Mouse (Mus musculus): Measurements from ENCODE around the gene Ddit4. TPM values are rescaled to one million over a fixed set of nuclear protein-coding genes. Genes with fewer than 3 reads are reported as not detected.
A peak's percentile ranks its signal among the peaks of the same experiment; 100 is the strongest.

The Ddit4 gene
- total and polyA plus RNA-seq, 3 experiments = 53.1 to 151 (median 56.1) TPM

DNA sequence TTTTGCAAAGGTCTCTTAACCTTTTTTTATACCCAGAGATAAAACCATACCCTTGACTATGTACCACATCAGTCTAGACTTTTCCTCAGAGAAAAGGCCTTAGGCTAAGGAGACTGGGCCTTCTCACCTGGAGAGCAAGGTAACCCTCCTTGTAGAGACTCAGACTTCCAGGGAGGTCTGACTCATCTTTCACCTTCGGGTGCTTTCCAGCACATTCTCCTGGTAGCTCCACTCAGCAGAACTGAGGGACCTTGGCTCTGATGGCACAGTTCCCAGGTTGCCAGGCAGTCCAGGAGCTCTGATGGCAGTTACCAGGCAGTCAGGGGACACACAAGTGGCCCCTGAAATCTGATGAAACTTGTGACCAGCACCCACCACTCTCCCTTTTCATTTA is 2.4 kb downstream of the Ddit4 start:
- DNase-seq = peak; percentile 92

DNA sequence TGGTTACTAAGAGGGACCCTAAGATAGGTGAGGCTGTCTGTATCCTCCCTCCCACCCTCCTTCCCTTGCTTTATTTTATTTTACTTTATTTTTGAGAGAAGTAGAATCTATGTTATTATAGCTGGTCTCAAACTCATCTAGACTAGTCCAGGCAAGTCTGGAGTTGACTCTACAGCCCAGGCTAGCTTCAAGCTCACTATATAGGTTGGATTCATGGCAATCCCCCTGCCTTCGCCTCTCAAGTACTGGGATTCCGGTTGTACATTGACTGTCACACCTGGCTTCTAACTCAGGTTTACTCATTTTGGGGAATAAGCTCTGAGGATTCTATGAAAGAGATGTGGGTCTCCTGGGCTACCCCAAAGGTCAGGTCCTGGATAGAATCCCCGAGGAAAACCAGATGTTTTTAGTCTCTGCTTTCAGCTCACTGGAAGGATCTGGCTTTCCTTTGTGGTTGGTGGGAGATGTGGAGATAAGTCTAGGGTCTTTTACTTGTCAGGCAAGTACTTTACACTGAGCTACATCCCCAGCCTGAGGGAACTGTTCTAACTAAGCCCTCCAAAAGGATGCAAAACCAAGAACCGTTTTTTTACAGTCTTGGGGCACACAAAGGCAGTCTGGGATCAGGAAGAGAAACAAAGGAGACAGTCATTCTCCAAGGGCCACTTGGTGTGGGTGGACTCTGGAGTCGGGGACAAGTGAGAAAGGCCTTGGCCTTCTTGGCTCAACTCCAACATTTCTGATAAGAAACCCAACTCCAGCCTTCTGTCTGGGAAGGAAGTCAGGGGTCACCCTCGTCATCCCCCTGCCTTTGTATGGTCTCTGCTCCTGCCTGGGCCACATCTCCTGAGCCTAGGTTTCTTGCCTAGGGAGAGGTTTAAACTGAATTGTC is 3.0 kb downstream of the Ddit4 start:
- peak; percentile 82 for DNase-seq

DNA sequence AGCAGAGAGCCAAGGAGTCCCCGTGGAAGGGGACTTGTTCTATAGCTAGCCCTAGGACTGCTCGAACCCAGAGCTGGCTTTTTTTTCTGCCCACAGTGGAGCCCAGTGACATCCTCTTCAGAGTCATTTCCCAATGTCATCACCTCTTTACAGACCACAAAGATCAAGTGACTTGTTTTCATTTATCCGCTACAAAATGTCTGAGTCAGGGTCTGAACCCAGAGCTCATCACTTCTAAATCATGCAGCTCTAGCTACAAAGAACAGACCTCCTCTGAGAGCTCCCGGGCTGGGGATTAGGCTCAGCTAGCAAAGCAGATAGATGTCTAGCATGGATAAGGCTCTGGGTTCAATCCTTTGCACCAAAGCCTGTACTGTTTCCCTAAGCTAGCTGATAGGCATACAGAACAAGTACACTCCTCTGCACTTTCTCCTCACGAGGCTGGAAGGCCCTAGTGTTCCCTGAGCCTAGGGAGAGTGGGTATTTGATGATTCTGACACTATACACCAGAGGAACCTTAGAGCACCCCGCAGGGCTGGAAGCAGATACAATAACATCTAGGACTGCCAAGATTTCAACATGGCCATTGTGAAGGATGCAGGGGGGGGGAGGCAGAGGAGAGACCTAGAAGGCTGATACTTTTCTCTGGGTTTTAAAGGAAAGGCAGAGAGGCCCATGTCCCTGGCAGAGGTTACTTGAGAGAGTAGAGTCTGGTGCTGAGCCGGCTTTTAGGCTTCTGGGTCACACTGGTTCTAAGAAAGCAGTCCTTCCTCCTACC is 4.1 kb downstream of the Ddit4 start:
- peak; percentile 40 for DNase-seq

DNA sequence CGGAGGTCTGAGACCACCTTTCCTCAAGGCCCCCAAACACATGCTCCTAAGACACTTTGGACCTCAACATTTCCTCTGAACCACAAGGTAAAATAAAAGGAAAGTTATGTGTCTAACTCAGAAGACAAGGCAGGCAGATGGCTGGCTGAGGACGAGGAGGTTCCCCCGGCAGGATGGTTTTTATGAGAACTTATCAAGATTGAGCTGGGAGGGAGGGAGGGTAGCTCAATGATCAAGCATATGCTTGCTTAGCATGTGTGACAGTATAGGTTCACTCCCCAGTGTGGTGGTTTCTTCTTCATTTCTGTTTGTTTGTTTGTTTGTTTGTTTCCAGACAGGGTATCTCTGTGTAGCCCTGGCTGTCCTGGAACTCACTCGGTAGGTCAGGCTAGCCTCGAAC is 5.3 kb downstream of the Ddit4 start:
- DNase-seq = no peak

DNA sequence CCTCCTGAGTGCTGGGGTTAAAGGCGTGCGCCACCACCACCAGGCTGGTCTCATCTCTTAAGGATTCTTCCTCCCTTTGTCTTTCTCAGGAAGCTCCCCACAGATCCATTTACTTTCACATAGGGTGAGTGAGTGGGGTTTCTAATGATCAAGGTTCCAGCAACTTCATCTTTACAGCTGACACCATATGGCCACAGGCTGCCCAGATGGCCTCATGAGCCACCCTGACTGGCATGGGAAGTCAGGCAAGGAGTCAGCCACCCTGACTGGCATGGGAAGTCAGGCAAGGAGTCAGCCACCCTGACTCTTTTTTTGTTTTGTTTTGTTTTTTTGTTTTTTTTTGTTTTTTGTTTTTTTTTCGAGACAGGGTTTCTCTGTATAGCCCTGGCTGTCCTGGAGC is 6.2 kb downstream of the Ddit4 start:
- no peak for DNase-seq

DNA sequence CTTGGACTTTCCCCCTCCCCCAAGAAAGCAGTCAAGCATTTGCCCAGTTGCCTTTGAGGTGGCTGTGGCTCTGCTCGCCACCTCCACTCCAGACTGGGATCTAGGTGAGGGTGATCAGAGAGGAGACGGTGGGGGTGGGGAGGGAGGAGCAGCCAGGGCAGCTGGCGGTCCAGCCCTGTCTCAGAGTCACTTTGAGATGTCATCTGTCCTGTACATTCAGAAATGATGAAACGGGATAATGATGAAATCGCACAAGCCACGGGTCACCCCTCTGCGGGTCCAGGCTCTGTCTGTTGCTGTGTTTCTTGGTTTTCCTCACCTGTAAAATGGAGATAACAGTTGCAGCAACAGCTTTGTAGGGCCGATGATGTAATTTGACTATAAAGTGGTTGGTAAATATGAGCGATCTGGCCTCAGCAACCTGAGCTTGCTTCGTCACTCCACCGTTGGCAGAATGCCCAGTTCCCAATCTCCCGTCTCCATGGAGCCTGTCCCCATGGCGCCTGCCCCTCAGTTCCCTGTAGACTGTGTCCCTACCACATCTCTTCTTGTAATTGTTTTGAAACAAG is 8.1 kb downstream of the Ddit4 start:
- peak; percentile 91 for DNase-seq

DNA sequence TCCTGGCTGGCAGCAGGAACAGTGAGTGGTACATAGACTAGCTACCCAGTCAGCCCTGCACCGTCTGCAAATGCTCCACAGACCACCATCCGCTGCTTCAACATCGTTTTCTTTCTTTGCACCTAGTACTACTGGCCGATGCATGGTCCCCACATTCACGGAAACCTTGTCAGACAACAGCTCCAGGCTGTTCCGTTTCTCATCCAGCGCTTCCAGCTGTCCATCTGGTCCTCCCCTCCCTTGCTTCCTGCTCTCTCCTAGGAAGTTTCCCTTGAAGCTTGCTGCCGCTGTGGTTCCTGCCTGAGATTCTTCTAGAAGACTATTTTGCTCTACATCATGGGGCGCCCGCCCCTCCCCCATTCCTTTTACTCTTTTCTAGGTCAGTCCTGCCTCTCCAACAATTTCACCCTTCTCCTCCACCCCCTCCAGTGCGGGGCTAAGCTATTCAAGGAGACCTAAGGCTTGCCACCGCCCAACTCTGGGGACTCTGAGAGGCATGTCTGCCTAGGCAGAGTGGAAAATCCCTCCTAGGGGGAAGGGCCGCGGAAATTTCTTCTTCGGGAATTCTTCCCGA is 8.7 kb downstream of the Ddit4 start:
- peak; percentile 70 for DNase-seq

DNA sequence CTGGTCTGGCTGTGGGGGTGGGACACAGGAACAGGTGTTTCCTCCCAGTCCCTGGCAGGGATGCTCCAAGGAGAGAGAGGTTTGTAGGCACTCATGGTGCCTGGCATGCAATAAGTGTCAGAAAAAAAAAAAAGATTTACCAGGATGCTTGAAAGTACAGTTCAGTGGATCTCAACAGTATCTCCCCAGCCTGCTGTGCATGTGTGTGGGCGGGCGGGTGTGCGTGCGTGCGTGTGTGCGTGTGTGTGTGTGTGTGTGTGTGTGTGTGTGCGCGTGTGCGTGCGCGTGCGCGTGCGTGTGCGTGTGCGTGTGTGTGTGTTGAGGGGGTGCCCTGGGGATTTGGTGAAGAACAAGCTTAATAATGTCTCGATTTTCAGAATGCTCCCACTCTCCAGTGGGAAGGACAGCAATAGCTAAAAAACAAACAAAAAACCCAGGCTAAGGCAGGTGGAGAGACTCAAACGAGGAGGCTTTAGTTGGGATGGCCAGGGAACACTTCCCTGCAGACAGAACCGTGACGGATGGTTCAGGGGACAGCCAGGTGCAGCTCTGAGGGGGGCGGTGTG is 9.3 kb downstream of the Ddit4 start:
- no peak for DNase-seq

DNA sequence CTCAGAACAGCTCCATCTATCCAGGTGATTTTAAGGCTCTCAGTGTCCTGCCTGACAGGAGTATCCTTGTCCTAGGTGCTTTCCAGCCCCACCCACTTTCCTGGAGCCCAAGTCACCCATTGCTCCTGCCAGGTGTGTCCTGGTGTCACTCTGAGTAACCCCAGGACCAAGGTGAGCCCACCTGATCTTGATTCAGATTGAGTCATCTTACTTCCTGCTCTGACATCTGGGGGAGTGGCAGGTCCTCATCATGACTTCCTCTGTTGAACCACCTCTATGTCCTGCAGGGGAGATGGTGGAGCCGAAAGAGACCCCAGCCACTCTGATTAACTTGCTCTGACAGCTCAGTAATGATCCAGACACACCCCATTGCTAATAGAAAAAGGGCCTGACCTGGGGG is 12.6 kb downstream of the Ddit4 start:
- DNase-seq = no peak

DNA sequence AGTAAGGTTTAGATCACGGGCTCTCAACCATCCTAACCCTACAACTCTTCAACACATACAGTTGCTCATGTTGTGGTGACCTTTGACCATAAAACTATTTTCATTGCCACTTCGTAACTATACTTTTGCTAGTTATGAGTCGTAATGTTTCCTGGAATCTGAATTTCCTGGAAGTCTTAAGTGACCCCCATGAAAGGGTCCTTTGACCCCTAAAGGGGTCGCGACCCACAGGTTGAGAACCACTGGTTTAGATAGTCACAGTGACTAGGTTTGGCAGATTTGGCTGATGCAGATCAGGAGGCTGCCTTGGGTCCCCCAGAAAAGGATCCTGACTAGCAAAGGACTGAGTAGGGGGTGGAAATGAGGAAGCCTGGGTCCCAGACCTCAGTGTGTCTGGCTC is 13.0 kb downstream of the Ddit4 start:
- DNase-seq = no peak

DNA sequence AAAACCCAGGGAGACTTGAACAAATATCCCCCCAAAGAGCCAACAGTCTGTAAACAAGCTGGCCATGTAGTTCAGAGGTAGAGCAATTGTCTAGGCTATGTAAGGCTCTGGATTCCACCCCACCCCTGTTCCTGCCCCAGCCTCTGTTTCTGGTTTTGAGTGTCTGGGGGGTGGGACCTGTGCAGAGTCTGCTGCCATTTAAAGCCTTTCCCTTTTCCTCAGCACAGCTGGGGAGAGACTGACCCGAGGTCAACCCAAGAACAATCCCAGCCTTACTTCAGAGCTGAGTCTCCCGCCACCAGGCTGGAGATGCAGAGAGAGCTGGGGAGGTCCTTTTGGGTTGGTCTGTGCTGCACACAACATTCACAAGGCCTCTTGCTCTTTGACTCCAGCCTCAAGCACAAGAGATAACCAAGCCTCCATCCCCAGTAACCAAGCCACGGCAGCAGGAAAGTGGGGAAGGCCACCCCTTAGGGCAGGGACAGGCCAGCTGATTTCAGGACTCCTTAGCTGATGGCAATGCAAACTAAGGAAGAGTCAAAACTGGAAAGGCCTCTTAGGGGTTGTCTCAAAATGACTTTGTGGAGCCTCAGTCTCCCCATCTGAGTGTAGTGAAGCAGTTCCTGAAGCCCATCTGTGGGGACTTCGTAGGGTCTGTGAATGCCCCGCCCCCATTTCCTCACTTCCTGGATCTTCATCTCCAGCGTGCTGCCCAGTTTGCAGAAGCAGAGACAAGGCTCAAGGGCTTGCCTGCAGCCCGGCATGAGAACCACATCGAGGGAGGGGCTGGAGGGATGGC is 15.4 kb downstream of the Ddit4 start:
- DNase-seq = no peak

DNA sequence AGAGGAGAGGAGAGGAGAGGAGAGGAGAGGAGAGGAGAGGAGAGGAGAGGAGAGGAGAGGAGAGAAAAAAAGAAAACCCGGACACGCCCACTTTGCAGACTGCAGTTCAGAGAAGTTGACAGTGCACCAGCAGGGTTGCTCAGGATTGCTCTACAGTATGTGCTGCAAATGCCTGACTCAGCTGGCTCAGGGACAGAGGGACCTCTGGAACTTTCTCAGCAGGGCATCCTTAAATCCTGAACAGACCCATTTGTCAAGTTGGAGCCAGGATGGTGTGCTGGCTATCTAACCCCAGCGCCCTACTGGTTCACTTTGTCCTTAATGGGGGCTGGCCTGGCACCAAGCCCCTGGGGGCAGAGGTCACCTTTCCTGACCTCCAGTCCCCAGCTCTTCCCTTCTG is 17.6 kb downstream of the Ddit4 start:
- peak; percentile 75 for DNase-seq

DNA sequence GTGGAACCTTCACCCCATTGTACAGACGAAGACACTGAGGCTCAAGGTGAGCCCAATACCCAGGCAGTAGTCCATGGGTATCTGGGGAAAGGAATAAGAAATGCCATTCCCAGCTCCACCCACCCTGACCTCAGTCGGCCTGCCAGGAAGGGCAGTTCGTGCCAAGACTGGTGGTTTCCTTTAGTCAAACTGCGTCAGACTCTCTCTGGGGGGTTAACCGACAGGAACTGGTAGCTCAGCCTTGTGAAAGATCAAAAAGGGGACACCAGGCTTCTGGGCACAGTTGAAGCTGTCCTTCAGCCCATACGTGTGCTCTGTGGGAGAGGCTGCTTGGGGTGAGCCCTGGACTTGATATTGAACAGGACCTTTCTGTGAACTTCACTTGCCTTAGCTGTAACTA is 19.1 kb downstream of the Ddit4 start:
- peak; percentile 72 for DNase-seq

DNA sequence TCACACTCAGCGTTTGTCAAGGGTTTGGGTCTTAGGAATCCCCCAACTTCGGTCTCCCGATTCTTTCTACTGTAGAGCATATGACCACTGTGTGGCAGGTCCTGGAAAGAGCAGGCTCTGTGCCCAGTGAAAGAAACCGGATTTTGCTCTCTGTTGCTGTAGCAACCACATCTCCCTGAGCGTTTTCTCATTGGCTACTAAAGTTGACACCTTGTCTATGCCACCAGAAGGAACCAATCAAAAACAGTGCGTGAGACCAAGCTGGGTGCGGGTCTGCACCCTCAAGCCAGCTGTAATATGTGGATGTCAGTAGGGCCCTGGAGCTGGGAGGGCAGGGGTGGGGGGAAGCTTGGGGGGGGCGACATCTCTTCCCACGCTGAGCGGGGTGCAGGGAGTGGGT is 20.6 kb downstream of the Ddit4 start:
- DNase-seq = no peak

DNA sequence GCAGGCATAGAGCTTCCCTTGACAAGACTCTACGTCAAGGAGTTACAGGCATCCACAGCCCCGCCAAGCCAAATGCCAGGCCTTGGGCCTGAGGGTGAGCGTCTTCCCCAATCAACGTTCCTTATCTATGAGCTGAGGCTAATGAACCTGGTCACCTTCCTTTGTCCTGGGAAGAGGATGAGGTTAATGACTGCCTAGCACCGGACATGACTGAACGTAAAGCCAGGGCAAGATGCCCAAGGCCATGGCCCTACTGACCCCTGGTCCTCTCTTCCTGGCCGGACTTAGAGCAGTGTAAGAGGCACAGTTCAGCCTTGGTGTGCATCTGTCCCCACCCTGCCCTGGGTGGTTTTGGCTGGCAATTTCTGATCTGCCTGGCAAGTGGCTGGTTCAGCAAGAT is 22.4 kb downstream of the Ddit4 start:
- peak; percentile 64 for DNase-seq

DNA sequence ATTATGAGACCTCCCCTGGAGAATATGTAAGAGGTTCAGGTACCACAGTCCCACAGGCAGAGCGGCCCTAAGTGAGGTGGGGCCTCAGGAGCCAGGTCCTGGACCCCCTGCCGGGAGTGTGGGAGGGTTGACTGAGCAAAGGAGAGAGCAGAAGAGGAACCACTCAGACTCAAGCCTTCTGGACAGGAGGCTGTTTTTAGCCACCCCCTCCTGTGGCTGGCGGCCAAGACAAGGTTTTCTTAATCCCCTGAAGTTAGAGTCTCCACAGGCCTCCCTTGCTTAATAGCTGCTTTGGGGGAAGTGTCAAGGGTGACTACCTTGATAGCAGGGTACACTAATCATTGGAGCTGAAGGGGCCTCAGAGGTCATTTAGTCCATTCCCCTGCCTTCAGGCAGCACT is 27.3 kb downstream of the Ddit4 start:
- DNase-seq = no peak

DNA sequence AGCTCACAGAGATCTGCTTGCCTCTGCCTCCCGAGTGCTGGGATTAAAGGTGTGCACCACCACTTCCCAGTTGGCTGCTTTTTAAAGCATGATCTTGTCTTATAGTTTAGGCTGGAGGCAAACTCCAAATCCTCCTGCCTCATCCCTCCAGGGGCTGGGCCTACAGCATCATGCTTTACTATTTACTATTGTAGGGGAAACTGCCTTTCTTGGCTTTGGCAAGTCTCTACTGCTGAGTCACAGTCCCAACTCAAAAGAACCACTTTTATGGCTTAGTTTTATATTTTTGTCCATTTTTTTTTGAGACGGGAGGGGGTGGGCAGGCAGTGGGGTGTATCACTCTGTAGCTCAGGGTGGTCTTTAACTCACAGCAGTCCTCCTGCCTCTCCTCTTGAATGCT is 28.1 kb downstream of the Ddit4 start:
- no peak for DNase-seq

DNA sequence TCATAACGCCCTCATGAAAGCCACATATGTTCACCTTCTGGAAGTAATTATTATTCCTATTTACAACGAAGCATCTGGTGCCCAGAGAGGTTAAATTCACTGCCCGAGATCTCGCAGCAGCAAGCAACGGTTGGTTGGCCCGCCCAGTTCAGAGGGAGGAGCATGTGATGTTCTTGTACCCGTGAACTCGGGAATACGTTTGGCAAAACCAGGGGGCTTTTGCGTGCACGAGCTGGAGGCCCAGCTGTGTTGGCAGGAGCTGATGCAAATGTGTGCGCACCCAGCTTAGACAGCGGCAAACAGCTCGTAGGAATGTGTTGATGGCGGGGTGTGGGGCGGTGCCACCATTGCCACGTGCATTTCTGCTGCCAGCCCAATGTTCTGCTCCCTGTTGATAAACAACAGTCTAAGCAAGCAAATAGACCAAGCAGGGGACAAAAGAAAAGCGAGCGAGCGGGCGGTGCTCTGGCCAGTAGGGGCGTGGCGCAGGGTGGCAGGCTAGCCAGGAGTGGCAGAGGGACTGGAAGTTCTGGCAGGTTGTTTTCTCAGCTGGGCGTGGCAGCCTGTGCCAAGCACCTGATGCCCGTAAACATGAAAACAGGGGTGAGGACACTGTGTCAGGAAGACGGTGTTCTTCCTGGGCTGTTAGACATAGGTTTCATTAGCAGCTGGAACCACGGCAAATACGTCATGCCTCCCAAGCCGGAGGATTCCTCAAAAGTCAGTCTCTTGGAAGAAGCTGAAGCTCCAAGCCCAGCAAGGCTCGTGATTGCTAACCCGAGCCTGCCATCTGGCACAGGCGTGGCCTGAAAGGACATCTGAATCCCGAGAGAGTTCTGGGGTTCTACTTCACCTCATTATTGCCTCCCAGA is 30.6 kb downstream of the Ddit4 start:
- peak; percentile 86 for DNase-seq

DNA sequence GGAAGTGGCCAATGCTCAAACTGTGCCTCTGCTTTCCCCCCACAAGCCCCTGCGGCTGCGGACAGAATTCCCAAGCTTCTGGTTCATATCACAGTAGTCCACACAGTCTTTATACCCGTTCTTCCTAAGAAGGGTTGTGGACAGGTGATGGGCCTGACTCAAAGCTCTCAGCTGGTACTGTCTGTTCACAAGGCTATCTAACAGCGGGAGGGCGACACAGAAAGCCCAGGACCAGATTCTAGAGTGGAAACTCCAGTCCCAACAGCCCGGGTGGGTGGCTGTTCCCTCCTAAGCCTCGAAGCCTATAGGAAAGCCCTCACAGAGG is 31.2 kb downstream of the Ddit4 start:
- DNase-seq = peak; percentile 41

DNA sequence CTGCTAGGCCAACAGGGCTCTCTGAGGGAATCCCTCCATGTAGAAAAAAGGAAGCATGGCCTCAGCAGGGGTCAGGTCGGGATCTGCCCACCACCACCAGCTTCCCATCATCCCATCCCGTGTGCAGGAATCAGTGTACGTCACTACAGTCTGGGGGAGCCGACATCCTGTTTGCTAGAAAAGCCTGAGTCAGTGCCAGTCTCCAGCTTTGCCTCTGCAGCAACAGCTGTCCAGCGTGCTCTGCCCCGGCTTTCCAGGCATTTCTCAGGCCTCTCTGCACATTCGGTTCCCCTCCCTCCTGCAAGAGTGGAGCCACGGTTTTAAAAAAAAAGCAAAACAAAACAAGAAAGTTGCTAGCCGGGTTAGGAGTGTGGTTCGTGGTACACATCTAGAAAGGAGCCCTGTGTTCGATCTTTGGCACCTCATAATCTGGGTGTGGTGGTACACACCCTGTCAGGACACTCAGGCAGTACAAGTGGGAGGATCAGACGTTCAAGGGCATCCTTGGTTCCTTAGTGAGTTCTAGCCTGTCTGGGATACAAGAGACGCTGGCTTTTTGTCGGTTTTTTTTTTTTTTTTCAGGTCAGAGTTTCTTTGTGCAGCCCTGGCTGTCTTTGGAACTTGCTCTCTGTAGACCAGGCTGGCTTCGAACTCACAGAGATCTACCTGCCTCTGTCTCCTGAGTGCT is 32.0 kb downstream of the Ddit4 start:
- DNase-seq = peak; percentile 55
